Mouse (Mus musculus) left cerebral cortex, postnatal 25 days (tissue): ENCODE measurements at regions not wholly inside any gene's neighbourhood (a gene's known extent, or its start where the extent isn't known, plus 50 kb on each side); places are given as distances from the start of the nearest gene placed in this dataset.

Experiments
- DNase-seq, 2 experiments: peaks; one replicate each; pipeline ENCODE4 v3.0.0; 2022; ENCODE audit warnings: low spot score in 2 of 2, mixed read lengths in 1 of 2
- intact Hi-C: fragments of 180-260 bp; cut with DNase I; formaldehyde crosslinking; loops from one replicate; pipeline ENCODE4 v1.15.1; 2025

DNA sequence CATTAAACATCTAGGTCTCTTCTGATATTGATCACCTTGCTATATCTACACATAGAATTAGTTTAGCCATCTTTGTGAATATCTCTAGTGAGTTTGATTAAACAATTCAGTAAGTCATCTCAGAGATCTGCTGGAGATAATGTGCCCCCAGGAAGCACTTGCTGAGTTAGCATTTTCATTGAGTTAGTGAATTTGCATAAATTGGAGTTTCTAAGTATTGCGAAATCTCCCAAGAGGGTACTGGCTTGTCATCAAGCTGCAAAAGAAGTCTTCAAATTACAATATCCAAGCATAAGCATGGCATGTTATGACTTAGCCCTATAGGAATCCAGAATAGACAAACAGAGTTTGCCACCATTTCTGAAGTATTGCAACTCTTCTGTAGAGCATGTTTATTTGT, 473.6 kb upstream of the Nr2f2 start:
- intact Hi-C loops: no loop called here
- no peak for DNase-seq

DNA sequence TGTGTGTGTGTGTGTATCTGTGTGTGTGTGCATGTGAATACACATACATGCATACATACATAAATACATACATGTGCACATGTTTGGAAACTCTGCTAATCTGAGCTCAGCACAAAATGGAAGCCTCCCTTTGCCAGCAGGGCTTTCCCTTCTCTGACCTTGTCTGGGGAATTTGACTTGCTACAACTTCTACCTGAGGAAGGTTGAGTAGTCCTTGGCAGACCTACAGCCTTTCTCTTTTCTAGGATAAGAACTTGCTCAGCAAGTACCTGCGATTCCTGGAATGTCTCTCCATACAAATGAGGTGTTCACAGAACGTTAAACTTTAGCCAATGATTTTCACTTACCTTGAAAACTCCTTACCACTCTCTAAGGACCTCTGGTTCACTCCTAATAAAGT, 472.7 kb upstream of the Nr2f2 start:
- intact Hi-C loops: no loop called here
- DNase-seq: no peak

DNA sequence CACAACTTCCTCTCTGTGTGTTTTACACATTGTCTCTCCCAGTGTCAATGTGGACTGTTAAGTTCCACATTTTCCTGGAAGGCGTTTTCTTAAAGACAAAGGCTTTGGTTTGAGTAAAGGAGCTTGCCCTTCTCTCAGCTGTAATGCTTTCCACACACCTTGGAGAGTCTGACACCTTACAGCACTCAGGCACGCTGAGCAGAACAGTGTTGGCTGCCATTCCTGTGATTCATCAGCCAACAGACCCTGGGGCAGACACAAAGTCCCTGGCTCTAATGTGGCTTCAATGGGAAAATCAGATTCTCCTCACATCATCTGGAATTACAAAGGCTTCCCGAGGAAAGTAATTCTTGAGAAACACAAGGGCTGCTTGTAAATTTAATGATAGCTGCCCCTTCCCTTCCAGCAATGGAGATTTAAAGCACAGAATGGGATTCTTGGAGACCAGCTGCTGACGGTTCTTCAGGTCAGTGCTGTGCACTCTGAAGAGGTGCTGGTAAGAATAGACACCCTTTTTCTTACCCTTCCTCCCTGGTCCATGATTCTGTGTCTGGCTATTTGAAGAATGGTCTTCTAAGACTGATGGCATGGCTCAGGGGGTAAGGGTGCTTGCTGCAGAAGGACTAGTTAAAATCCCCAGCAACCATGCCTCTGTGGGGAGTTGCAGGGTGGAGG, 468.4 kb upstream of the Nr2f2 start:
- intact Hi-C loops: no loop called here
- no peak for DNase-seq

DNA sequence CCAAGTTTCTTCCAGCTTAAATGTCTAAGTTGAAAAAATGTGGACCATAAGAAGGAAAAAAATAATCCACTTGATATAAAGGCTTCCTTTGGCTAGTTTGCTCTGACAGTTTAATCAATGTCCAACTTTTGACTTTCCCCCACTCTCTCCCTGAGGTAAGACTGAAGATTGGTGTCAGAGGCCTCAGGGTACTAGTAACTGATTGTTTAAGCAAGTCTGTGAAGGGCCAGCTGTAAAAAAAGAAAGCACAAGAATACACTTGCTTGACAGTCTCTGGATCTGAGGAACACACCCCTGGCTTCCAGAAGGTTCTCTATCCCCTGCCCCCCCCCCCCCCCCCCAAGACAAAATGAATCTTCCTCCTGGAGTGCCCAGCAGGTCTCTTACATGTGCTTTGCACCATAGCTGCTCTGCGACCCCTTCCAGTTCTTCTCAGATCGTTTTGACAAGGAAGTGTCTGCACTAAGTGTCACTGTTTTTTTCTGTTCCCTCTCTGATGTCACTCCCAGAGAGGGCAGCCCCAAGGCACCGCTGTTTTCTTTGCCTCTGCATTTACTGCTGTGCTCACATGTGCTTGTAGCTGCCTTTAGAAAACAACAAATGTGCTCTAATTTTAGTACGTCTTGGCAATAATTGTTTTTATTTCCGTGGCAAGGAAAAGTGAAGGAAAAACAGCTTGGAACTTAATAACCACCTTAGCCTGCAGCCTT, 462.1 kb upstream of the Nr2f2 start:
- intact Hi-C loops: no loop called here
- no peak for DNase-seq

DNA sequence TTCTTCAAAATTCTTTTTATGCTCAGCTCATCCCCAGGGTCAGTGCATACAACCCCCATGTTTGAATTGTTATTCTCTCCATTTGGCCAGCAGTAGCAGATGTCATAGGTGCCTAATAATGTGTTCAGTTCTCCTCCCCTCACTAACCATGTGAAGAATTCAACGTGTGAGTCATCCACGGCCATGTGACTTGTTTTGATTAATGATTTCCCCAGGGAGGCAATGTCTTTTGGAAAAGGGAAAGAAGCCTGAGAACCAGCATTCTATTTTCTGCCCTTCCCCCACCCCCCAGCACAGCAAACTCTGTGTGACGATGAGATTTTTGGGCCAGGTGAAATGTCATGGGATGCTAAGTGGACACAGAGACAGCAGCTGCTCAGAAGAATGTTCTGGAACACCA, 459.5 kb upstream of the Nr2f2 start:
- intact Hi-C loops: no loop called here
- no peak for DNase-seq

DNA sequence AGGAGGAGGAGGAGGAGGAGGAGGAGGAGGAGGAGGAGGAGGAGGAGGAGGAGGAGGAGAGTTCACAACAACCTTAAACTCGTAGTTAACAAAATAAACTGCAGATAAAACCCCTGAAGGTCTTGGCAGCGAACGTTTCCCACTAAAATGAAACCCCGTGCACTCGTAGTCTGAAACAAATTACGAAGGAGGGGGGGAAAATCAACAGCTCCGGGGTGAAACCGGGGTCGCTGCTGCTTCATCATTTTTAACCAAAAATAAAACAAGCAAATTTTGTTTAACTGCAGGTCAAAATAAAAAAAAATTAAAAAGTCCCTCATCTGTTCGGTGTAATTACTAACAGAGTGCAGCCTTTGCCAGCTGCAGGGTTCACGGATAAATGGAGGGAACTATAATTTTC, 456.5 kb upstream of the Nr2f2 start:
- intact Hi-C loops: no loop called here
- DNase-seq: no peak

DNA sequence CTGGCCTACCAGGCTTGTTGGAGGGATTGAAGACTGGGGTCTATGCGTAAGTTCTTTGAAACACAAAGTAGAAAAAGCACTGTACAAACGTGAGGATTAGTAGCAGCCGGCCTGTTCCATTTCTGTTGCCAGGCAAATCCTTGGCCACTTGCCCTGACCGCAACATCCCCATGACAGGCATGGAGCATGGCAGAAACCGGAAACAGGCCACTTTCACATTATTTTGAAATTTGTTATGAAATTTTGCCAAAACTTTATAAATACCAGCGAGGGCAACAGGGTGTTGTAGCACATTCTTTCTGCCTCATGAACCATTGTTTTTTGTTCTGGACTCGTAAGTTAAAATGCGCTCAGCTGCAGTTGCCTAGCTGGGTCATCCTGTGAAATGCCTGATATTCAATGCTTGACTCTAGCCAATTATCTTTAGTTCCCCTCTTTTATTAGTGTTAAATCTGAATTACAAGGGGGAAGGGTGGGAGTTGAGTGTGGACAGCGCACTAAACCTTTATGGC, 455.8 kb upstream of the Nr2f2 start:
- peak in 1 of 2 experiments; percentile 3 for DNase-seq
- intact Hi-C loops: no loop called here

DNA sequence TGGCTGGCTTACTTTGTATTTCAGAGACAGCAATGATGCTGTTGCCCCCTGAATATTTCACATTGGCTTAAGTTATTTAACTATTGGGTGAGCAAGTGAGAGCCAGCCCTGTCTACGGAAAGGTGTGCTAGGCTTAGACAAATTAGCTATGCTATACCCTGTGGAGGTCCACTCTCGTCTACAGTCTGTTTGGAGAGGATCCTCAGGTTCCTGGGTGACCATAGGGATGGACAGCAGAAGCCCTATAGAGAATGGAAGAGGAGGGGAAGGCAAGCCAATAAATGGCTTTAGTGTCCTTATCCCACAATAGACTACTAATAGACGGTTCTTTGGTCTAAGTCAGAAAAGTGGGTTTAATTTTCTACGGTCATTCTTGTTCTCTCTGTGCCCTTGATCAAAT, 455.3 kb upstream of the Nr2f2 start:
- intact Hi-C loops: no loop called here
- no peak for DNase-seq

DNA sequence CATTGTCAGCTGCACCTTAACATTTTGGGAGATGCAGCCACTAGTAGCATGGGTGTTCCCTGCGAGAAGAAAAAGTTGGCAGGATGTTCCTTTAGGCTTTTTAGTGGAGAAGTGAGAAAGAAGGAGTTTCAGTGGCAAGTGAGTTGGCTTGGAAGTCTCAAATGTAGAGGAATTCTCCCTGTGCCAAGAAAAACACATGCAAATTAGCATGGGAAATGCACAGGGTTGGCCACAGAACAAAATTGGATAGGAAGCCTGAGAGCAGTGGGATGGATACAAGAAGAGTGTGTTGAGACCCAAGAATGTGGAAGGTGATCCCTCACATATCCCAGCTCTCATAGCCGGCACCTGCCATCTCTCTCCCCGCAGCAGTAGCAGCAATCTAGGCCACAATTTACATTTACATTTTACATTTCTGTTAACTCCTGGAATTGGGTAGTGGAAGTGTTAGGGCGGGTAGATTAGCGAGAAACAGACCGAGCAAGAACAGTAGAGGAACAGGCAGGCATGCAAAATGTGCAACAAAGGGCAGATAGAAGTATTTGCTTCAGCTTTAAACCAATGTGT, 450.9 kb upstream of the Nr2f2 start:
- peak in 1 of 2 experiments; percentile 62 for DNase-seq

DNA sequence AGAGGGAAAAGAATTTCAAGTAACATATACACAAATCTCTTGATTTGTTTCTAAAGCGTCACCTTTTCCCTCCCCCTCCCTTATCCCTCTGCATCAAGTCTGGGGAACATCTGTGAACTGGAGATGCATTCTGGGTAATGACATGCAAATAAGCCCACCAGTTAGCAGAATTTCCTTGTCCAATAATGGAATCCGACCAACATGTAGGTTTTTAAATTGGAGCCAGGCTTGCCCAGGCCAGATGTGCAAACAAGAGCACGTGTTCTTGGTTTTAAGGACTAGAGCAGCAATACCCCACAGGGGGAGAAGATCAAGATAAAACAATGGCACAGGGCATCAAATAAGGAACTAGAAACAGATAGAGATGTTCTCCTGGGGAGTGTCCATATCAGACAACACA, 447.9 kb upstream of the Nr2f2 start:
- intact Hi-C loops: no loop called here
- no peak for DNase-seq

More for the DNA sequence above, 450.9 kb upstream of the Nr2f2 start:
- intact Hi-C loops: no loop called here

DNA sequence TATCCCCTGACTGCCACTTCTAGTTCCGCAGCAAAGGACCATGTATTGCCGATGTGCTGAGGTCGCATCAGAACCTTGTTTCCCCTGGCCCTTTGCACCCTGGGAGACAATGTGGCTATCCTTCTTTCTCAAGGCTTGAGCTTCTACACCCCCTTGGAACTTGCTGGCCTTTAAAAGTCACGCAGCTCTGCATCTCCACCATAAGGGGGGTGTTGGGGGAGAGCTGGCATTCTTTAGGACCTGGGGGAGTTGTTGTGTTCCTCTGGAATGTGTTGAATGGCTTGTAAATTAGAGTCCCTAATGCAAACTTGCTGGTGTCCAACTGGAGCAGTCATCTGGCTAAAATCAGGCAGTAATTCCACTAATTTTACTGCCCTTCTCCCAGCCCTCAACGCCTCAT, 446.6 kb upstream of the Nr2f2 start:
- DNase-seq: no peak
- intact Hi-C loops: no loop called here

DNA sequence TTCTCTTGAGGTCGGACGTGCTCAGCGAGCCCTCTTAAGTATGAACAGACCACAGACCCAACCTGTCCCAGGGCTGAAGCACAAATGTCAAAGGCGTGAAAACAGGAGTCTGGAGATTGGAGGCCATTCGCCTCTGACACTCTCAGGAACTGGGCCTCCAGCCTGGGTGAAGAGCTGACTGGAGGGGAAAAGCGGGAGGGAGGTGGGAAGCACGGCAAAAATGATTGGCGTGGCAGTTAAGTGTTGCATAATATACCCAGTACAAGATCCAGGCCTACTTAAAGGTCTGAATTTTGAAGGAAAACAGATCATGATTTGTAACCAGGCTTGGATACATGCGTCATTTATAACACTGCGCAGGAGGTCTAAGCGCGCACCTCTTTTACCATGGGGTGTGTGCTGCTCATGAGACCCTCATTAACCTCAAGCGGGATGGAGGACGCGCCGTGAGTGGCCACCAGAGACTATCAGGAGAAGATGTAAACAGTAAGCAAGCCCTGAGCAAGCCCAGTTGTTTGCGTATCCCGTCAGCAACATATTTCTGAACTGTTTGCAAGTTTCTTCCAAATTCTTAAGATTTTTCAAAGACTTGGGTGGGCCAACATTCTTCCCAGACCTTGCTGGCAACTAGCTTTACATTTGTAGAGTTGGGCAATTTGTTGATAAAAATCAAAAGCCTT, 444.0 kb upstream of the Nr2f2 start:
- intact Hi-C loops: no loop called here
- no peak for DNase-seq

DNA sequence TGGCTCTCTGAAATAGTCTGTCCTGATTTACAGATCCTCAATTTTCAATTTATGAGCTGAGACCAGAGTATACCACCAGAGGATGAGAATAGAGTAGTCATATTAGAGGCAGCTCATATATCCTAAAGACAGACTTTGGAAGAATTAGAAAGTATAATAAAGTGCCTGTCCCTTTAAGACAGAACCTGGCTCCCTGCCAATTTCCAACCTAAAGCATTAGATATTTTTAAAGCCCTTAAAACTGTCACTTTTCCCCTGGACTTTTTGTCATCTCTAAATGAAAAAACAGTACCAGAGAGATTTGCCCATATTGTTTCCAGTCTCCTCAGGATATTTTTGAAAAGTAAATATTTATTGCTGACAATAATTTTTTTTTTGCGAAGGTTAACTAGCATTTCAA, 437.7 kb upstream of the Nr2f2 start:
- intact Hi-C loops: no loop called here
- DNase-seq: no peak

DNA sequence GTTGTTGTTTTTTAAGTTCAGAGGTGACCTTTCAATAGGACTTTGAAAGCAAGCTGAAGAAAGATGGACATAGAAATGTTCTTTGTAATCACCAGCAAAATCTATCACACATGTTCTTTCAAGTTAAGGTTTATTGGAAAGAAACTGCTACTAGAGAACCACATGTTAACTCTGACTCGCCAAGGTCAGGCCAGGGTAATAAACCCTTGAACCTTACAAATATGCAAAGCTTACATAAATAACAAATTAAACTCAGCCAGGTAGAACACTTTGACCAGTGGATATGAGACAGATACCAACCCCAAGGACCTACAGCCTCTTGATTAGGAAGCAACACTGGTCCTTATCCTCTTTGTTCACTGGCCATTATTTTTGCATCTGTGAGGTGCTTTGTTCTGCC, 433.4 kb upstream of the Nr2f2 start:
- no peak for DNase-seq
- intact Hi-C loops: no loop called here

DNA sequence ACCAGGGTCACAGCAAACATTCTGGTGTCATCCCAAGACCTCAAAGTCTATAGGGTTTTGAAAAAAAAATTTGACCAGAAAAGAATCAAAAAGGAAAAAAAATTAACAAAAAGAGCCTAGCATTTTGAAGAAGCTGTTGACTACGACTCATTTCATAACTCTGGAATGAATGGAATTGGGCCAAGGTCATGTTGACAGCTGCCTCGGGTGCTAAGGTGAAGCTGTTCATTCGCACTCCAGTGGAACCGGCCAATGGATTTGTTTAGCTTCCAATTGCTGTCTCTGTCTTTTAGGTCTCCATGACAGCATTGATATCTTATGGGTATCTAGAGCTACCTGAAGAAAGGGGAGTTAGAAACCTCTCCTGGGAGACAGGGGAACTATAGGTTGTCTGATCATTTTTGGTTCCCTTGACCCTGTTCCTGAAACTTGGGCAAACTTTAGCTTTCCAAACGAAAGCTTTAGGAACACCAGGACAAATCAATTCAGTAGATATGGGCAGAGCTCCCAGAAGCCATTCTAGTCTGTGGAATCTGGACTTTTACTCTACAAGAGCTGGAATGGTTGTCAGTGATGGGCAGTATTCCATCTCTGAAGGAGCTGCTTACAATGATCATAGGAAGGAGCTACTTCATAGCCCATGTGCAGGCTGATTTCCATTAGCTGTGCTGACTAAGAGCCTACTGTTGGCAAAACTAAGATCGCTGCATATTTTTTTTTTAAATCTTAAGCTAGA, 432.7 kb upstream of the Nr2f2 start:
- no peak for DNase-seq
- intact Hi-C loops: no loop called here

DNA sequence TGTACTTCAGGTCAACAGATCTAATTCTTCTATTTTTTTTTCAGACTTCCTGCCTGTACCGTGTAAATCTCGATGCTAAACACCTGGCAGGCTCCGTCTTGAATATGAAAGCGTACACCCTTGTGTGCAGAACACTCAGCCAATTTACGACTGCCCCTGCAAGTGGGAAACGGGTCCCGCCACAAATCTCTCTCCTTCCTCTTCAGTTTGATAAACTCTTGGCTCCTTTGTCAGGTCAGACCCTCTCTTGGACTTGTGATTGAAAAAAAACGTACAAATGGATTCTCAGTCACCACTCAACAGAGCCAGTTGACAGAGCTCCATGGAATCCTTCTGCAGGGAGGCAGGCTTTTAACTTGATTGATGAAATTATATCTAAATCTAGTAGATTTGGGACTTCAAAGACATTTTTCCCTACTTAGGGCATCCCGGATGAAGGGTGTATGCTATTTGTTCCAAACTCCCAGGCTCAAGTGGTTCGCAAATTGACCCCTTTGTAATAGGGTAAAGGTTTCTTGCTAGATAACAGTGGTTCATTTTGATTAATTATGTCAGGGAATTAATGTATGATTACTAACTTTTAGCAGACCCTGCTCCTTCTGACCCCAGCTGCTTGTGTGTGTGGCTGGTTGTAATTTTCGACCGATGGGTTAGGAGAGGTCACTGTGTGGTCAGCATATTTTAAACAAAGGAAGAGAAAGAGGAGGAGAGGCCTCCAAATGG, 429.7 kb upstream of the Nr2f2 start:
- intact Hi-C loops: no loop called here
- no peak for DNase-seq

DNA sequence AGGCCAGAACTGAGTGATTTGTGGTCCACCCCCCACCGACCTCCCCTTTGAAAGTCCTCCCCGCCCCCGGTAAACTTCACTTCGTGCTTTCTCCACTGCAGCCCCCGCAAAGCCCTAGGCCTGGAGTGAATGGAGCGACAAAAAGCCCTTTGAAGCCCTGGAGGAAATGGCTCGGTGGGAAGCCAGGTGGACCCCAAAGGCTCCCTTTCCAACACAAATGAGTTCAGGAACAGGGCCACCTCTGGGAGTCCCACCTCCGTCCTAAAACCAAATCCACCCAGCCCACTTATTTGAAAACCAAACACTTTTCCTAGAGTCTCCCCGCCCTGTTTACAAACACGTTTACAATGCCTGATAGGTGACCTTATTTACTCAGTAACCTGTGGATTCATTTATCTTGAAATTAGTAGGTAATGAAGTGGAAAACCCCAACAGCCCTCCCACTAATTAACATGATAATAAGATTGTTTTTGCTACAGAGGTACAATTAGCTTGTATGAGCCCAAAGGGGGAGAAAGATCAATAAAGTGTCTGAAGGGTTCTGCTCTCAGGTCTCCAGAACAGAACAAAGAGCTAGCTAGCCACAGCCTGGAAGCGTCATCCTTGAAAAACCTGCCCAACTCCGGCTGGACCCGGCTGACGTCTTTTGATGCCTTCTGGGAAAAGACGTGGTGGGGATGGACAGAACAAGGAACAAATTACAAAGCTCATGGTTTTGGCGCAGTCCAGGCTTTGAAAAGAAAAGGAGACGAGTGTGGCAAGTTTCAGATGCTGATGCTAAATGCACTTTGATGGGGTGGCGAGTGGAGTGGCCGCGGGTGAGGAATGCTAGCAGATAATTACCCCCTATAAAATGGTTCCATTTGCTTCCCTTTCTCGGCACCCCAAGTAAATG, 422.6 kb upstream of the Nr2f2 start:
- no peak for DNase-seq
- intact Hi-C loops: no loop called here

DNA sequence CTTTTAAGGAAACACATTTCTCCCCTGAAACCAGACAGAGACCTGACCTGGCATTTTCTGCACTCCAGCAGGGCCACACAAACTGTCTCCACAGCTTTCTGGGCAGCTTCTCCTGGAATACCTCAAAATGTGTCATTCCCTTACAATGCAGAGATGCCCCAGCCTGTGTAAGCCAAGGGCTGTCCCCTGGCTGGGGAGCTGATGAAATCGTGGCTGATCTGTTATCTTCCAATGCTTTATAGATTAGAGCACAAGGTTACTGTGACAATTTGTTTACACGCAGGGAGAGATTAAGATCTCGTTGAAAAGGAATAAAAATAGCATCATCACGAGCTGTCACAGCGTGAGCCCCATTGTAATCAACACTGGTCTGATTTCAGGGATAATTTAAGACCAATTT, 421.4 kb upstream of the Nr2f2 start:
- intact Hi-C loops: no loop called here
- no peak for DNase-seq
